Mouse (Mus musculus) CH12.LX (cell line): ENCODE measurements around the gene Midn. TPM values are rescaled to one million over a fixed set of nuclear protein-coding genes. Genes with fewer than 3 reads are reported as not detected.
A peak's percentile ranks its signal among the peaks of the same experiment; 100 is the strongest.

Experiments used
- DNase-seq: peaks from one replicate; pipeline ENCODE4 v3.0.0-alpha.2; 2013; ENCODE audit errors: extremely low read depth
- H3K27ac ChIP-seq: 2 replicates; pipeline ENCODE4 v1.5.1; 2012; ENCODE audit warnings: low read depth, mild to moderate bottlenecking, control low read depth, moderate library complexity; ENCODE audit not compliant: insufficient read depth
- H3K27me3 ChIP-seq: replicated peaks from 2 replicates; pipeline ENCODE3; 2012; ENCODE audit warnings: inconsistent platforms
- H3K36me3 ChIP-seq, 2 experiments: replicated peaks in 1 of 2; 2 replicates each; pipeline versions ENCODE3 to v1.6.1; 2012; ENCODE audit warnings: inconsistent platforms in 1 of 2, low read length in 1 of 2, mild to moderate bottlenecking in 1 of 2, mixed read lengths in 1 of 2, moderate library complexity in 1 of 2; ENCODE audit not compliant: control insufficient read depth in 1 of 2, insufficient read depth in 1 of 2
- H3K4me1 ChIP-seq, 2 experiments: 2 replicates each; pipeline ENCODE4 v1.6.1; 2012; ENCODE audit warnings: inconsistent platforms in 1 of 2, moderate library complexity in 1 of 2; ENCODE audit not compliant: insufficient read depth in 2 of 2, control insufficient read depth in 1 of 2
- H3K4me2 ChIP-seq: 2 replicates; pipeline ENCODE4 v1.6.1; 2012; ENCODE audit warnings: low read depth, mild to moderate bottlenecking, control low read depth; ENCODE audit not compliant: poor library complexity, insufficient read depth, severe bottlenecking
- H3K4me3 ChIP-seq, 3 experiments: fragments of 150-350 bp in 1 of 3; sonication (generic) in 1 of 3; replicated peaks in 1 of 3; 2 replicates each; pipeline versions ENCODE3 to v1.5.1; 2011 to 2012; ENCODE audit warnings: low read depth in 2 of 3, low read length in 2 of 3, mild to moderate bottlenecking in 2 of 3, moderate library complexity in 2 of 3, control low read depth in 1 of 3, improper control_type of control experiment in 1 of 3, inconsistent platforms in 1 of 3, mixed read lengths in 1 of 3; ENCODE audit not compliant: poor library complexity in 1 of 3
- H3K79me2 ChIP-seq: replicated peaks from 2 replicates; pipeline ENCODE4 v1.6.1; 2012; ENCODE audit warnings: mild to moderate bottlenecking, moderate library complexity; ENCODE audit not compliant: control insufficient read depth, poor library complexity, insufficient read depth, severe bottlenecking; ENCODE audit errors: extremely low read depth
- H3K9ac ChIP-seq: 2 replicates; pipeline ENCODE4 v1.6.1; 2012; ENCODE audit warnings: low read depth, mild to moderate bottlenecking, control low read depth, moderate library complexity; ENCODE audit not compliant: insufficient read depth
- H3K9me3 ChIP-seq: replicated peaks from 2 replicates; pipeline ENCODE3; 2012; ENCODE audit warnings: low read length, inconsistent platforms, mixed read lengths
- CHD2 ChIP-seq: IDR thresholded peaks from 2 replicates; pipeline ENCODE4 v1.6.1; 2011; ENCODE audit warnings: low read length, improper control_type of control experiment
- EP300 ChIP-seq: IDR thresholded peaks from 2 replicates; pipeline ENCODE4 v1.6.1; 2011; ENCODE audit warnings: low read length, improper control_type of control experiment
- ETS1 ChIP-seq: conservative IDR thresholded peaks from 2 replicates; pipeline ENCODE4 v1.6.1; 2012; ENCODE audit warnings: low read depth, mild to moderate bottlenecking, inconsistent platforms, low read length, improper control_type of control experiment, moderate library complexity
- HCFC1 ChIP-seq: IDR thresholded peaks from 2 replicates; pipeline ENCODE4 v1.6.1; 2012; ENCODE audit warnings: low read depth, mild to moderate bottlenecking, inconsistent platforms, low read length, improper control_type of control experiment
- MAFK ChIP-seq: IDR thresholded peaks from 2 replicates; pipeline ENCODE4 v1.6.1; 2011; ENCODE audit warnings: low read length, improper control_type of control experiment; ENCODE audit not compliant: insufficient replicate concordance
- MAX ChIP-seq: IDR thresholded peaks from 2 replicates; pipeline ENCODE4 v1.6.1; 2011; ENCODE audit warnings: low read length, improper control_type of control experiment
- MAZ ChIP-seq: IDR thresholded peaks from 2 replicates; pipeline ENCODE4 v1.6.1; 2012; ENCODE audit warnings: low read depth, mild to moderate bottlenecking, inconsistent platforms, low read length, improper control_type of control experiment, moderate library complexity
- MEF2A ChIP-seq: IDR thresholded peaks from 2 replicates; pipeline ENCODE4 v1.6.1; 2014; ENCODE audit warnings: low read depth, mild to moderate bottlenecking, inconsistent platforms, low read length, improper control_type of control experiment, borderline replicate concordance
- MXI1 ChIP-seq: IDR thresholded peaks from 2 replicates; pipeline ENCODE4 v1.6.1; 2011; ENCODE audit warnings: mild to moderate bottlenecking, low read depth, low read length, improper control_type of control experiment
- NELFE ChIP-seq: IDR thresholded peaks from 2 replicates; pipeline ENCODE4 v1.6.1; 2011; ENCODE audit warnings: low read depth, low read length, improper control_type of control experiment
- POLR2A ChIP-seq: IDR thresholded peaks from 2 replicates; pipeline ENCODE4 v1.6.1; 2011; ENCODE audit warnings: low read depth, mild to moderate bottlenecking, improper control_type of control experiment, low read length
- SMC3 ChIP-seq: IDR thresholded peaks from 2 replicates; pipeline ENCODE4 v1.6.1; 2011; ENCODE audit warnings: low read depth, low read length, improper control_type of control experiment
- TCF12 ChIP-seq: IDR thresholded peaks from 2 replicates; pipeline ENCODE4 v1.6.1; 2014; ENCODE audit warnings: low read depth, mild to moderate bottlenecking, inconsistent platforms, low read length, improper control_type of control experiment
- UBTF ChIP-seq: IDR thresholded peaks from 2 replicates; pipeline ENCODE4 v1.6.1; 2012; ENCODE audit warnings: low read depth, mild to moderate bottlenecking, inconsistent platforms, low read length, improper control_type of control experiment, moderate library complexity
- USF2 ChIP-seq: conservative IDR thresholded peaks from 2 replicates; pipeline ENCODE4 v1.6.1; 2011; ENCODE audit warnings: low read depth, low read length, improper control_type of control experiment
- ZMIZ1 ChIP-seq: IDR thresholded peaks from 2 replicates; pipeline ENCODE4 v1.6.1; 2012; ENCODE audit warnings: low read depth, mild to moderate bottlenecking, inconsistent platforms, low read length, improper control_type of control experiment
- ZNF384 ChIP-seq: IDR thresholded peaks from 2 replicates; pipeline ENCODE4 v1.6.1; 2012; ENCODE audit warnings: low read depth, low read length, improper control_type of control experiment, inconsistent platforms
- dilution Hi-C: fragments of 300-500 bp; cut with MboI; formaldehyde crosslinking; loops from 2 replicates; pipeline ENCODE4 v1.14.3; 2020; ENCODE audit warnings: low sequenced_read_pairs; ENCODE audit not compliant: extremely low pct_unique_long_range_greater_than_20kb, extremely low pct_ligation_motif_present
- in situ Hi-C: fragments of 300-500 bp; cut with MboI; formaldehyde crosslinking; loops from 3 replicates; pipeline ENCODE4 v1.14.3; 2019; ENCODE audit warnings: low sequenced_read_pairs, low pct_ligation_motif_present, low pct_unique_long_range_greater_than_20kb, mixed read lengths
- polyA plus RNA-seq: library from polyadenylated mRNA; unstranded; fragments of >175 nt; gene quantifications from 2 replicates; pipeline ENCODE4 v1.2.1, GENCODE M21; 2012; ENCODE audit warnings: low read depth; ENCODE audit not compliant: insufficient read length
- total RNA-seq, 2 experiments: library from RNA; depleted of rRNA; stranded (reverse); fragments of 300-350 nt in 1 of 2; fragments of >200 nt in 1 of 2; gene quantifications; 2 replicates each; pipeline ENCODE4 v1.2.3; 2012 to 2014

Midn gene
- total and polyA plus RNA-seq, 3 experiments = 4.7 to 33.2 (median 16.2) TPM

- peaks cover 18% of the 10 kb centered on the region for H3K79me2 ChIP-seq
- in situ Hi-C loops = no loop called here
- no peak overlapping the region; the same call in 1 of the 2 replicates for H3K9ac ChIP-seq
- dilution Hi-C loops = no loop called here
- peak overlapping the region; percentile 30 to 76 (median 54) for H3K4me3 ChIP-seq
- H3K9me3 ChIP-seq = no peaks in the 10 kb centered on the region
- peaks cover 12 to 43% of the 10 kb centered on the region in 2 experiments for H3K4me1 ChIP-seq
- peaks cover 11 to 13% of the 10 kb centered on the region in 2 experiments for H3K36me3 ChIP-seq
- no peak for DNase-seq
- H3K27me3 ChIP-seq = peaks cover 25% of the 10 kb centered on the region
- no peak overlapping the region for H3K27ac ChIP-seq
- H3K4me2 ChIP-seq = peak overlapping the region; percentile 63
- TF ChIP-seq MAX (no peak; the same call in 1 of the 2 replicates), NELFE (peak; percentile 2; the same call in 1 of the 2 replicates), EP300 (no peak)
- TF ChIP-seq, all 38 proteins: peak for 1
Measured at GRCm38 (mm10) chr10:80139439-80139775, 8.7 kb upstream of the Midn start.

- peaks cover 18% of the 10 kb centered on the region for H3K79me2 ChIP-seq
- no peak overlapping the region for H3K4me2 ChIP-seq
- H3K4me1 ChIP-seq = peaks cover 17 to 50% of the 10 kb centered on the region in 2 experiments
- peaks cover 18 to 20% of the 10 kb centered on the region in 2 experiments for H3K36me3 ChIP-seq
- dilution Hi-C loops = no loop called here
- DNase-seq = no peak
- no peak overlapping the region for H3K9ac ChIP-seq
- H3K4me3 ChIP-seq = no peak overlapping the region
- in situ Hi-C loops = loop anchor here (5.0 kb wide), 1 partner anchor 153 kb away; the partner anchor contains the start of gene Cnn2
- peaks cover 25% of the 10 kb centered on the region for H3K27me3 ChIP-seq
- no peaks in the 10 kb centered on the region for H3K9me3 ChIP-seq
- H3K27ac ChIP-seq = no peak overlapping the region
- TF ChIP-seq MAZ (no peak), ZNF384 (no peak), MXI1 (no peak)
Measured at GRCm38 (mm10) chr10:80139975-80140665, 8.0 kb upstream of the Midn start.

- H3K27ac ChIP-seq = peak within 1 kb of the TSS; percentile 28
- H3K36me3 ChIP-seq = peaks cover 22 to 23% of the 10 kb centered on the region in 2 experiments
- peaks cover 20 to 55% of the 10 kb centered on the region in 2 experiments for H3K4me1 ChIP-seq
- H3K27me3 ChIP-seq = peaks cover 25% of the 10 kb centered on the region
- H3K4me2 ChIP-seq = peak within 1 kb of the TSS; percentile 72
- peak within 1 kb of the TSS; percentile 57 for H3K9ac ChIP-seq
- dilution Hi-C loops (no loop called here), in situ Hi-C loops (loop anchor here (5.0 kb wide), 1 partner anchor 153 kb away; the partner anchor contains the start of gene Cnn2)
- DNase-seq = no peak
- peak within 1 kb of the TSS; percentile 80 to 90 (median 84) for H3K4me3 ChIP-seq
- TF ChIP-seq NELFE (no peak), ZMIZ1 (no peak), MEF2A (no peak), MAX (no peak), UBTF (no peak), ETS1 (no peak), POLR2A (no peak), TCF12 (no peak), ZNF384 (no peak), USF2 (no peak), MAZ (no peak), HCFC1 (no peak), CHD2 (no peak), MAFK (no peak), SMC3 (no peak)
- H3K79me2 ChIP-seq = peaks cover 18% of the 10 kb centered on the region
- H3K9me3 ChIP-seq = no peaks in the 10 kb centered on the region
Measured at GRCm38 (mm10) chr10:80140666-80141035, 7.4 kb upstream of the Midn start, which contains the start of gene Cbarp. Gene Cbarp (minus strand): TSS chr10:80140835.
